Mouse (Mus musculus) frontal cortex, adult (tissue): ENCODE data around the gene Gm20388.

Source experiments
- ATAC-seq: cut with Nextera tagmentation; 2 replicates; pipeline ENCODE4 v1.9.2; 2017; ENCODE audit warnings: mild to moderate bottlenecking, moderate library complexity, mixed read lengths; ENCODE audit not compliant: low TSS enrichment

The Gm20388 gene

DNA sequence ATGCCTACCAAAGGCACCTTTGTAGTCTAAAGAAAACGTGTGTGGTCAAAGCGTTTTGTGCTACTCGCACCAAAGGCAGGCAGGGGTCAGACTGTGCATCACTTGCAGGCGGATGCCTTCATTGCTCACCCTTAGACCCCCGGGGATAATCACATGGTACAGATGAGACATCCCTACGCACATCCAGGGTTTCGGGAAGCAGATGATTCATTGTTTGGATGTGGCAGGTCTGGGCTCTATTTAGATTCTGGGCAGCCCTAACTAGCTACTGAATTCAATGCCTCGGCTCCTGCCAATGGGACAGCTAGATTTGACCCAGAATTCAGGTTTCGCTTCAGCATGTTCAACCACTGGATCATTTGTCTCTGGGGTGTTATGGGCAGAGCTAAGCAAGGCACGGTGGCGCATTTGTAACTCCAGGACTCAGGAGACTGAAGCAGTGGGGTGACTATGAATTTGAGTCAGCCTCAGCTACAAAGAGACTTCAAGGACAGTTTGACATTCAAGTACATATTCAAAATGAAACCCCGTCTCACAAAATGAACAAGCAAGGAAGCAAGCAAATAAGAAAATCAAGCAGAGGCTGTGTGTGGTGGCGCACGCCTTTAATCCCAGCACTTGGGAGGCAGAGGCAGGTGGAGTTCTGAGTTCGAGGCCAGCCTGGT is 2448.6 kb downstream of the Gm20388 start:
- no peak for ATAC-seq

DNA sequence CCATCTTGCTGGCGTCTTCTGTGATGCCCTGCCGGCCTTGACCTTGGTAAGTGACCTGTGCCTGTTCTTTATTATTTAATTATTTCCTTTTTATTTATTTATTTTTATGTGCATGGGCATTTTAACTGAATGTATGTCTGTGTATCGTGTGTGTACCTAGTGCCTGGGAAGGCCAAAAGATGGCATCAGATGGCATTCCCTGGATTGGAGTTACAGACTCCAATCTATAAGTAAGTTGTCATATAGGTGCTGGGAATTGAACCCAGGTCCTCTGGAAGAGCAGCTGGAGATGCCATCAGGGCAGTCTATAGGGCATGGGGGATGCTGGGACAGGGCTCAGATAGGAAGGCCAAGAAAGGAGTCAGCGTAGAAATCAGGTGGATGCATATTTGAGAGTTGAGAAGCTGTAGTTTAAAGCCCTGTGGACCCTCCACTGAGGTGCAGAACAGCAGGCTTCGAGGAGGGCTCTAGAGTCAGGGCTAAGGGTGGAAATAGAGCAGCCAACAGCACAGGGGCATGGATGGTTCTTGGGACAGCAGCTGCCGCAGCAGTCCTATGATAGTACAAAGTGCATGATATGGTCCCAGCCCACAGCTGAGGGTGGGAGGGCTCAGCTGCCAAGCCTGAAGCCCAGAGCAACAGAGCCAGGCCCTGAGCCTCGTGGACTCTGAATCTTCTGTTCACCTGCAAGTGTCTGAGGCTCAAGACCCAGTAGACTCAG is 2450.2 kb downstream of the Gm20388 start, which contains the start of gene Trhr2:
TSS of gene Trhr2 (minus strand) at position 51 of the 721 bp plus-strand sequence.
- no peak for ATAC-seq

DNA sequence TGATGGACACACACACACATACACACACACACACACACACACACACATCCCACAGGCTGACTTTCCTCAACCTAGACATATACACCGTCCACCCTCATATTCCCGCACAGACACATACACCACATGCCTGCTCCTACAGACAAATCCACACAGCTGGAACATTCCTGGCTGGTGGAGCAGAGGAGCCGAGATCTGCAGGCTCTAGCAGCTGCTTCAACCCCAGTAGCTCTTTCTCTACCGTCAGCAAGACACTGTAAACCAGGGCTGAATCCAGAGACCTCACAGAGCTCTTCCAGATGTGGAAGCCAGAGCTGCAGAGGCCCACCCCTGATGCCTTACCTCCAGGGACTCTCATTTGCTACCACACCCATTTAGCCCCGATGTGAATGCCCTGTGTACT is 2451.6 kb downstream of the Gm20388 start:
- ATAC-seq = peak; percentile 49

DNA sequence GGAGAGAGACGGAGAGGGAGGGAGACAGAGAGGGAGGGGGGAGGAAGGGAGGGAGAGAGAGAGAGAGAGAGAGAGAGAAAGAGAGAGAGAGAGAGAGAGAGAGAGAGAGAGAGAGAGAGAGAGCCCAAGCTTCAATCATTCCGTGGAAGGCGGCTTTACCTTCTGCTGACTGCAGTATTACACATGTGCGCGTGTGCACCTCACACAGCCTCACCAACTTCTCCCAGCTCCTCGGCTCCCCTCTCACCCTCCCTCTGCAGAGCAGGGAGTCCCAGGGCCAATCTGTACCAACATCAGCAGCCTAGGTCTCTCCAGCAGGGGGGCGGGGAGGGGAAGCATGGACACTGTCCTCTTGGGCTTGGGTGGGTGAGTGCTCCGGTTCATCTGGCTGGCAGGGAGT is 2452.3 kb downstream of the Gm20388 start:
- peak; percentile 58 for ATAC-seq

DNA sequence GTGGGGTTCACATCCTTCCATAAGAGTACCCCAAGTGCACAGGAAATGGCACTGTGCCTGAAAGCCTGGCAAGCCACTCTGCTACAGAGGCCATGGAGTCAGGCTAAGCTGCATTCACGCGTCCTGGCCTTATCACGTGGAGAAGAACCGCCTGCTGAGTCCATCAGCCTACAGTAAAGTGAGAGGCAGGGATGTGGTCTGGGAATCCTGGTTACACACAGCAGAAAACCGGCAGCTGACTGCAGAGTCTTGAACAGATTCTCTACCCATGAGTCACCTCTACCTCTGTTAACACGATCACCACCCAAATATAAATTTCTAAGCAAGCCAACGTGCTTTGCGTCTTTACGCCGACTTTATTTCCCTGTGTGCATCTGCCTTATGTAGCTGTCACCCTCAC is 2457.9 kb downstream of the Gm20388 start:
- peak; percentile 47; the same call in 1 of the 2 replicates for ATAC-seq

DNA sequence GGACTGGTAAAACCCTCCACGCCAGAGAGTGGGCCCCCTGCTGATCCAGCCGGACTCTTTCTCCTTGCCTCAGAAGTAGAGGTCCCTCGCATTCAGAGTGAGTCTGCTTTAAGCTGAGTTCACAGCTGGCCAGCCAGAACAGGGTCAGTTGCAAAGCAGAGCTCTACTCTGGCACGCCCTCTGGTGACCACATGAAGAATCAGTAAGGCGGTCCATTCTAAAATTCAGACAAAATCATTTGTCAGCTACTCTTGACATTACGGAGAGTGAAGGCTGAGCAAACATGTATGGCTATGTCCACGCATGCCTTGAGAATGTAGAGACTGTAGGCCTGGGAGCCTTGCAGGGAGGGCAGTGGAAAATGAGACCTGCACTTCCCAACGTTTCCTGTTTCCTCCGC is 2459.0 kb downstream of the Gm20388 start:
- peak; percentile 81 for ATAC-seq

DNA sequence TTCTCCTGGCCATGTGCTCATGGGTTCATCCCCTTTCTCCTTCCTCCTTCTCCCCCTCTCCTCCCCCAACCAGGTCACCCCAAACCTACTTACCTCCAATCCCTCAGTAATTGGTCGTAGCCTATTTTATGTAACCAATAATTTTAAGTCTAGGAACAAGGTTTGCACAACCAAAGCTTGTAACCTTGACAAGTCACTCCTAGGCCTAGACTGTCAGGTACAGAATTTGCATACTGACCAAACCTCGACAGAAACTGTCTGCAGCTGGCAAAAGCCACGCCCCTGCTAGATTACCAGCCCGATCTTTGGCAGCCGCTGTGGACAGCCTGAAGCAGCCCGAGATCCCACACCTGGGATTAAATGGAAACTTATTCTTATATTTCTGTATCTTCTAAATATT is 2461.1 kb downstream of the Gm20388 start:
- ATAC-seq = no peak

DNA sequence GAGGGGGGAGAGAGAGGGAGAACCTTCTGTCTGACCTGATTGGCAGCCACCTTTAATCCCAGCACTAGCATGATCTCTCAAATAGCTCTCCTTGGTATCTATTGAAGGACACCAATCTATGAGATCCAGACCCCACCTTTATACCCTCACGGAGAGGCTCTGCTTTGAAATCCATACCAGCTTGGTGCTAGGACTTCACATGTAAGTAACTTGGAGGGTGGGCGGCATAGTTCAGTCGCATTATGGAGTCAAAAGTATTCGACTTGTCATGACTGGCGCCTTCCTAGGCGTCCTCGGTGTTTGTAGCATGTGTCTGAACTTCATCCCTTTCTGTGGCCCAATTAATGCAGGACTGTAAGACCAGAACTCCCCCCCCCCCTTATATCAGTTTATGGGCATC is 2464.7 kb downstream of the Gm20388 start:
- ATAC-seq = no peak

DNA sequence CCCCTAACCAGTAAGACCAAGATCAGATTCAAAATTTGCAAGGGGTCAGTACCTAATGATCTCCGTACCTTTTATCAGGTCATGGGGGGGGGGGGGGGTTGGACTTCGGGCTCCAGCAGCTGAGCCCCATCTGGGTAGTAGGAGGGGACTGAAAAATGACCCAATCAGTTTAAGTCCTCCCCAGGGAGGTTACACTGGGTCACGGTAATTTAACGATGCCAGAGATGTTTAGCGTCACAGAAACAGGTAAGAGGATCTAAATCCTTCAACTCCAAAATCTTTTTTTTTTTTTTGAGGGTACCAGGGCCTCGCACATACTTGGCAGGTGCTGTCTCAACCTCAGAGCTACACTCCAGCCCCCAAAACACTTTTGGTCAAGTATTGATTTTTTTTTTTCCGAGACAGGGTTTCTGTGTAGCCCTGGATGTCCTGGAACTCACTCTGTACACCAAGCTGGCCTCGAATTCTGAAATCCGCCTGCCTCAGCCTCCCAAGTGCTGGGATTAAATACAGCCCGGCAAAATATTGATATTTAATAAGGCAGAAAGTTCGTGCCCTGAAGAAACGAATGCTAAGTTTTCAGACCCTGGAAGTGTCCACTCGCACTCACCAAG is 2465.2 kb downstream of the Gm20388 start:
- no peak for ATAC-seq

DNA sequence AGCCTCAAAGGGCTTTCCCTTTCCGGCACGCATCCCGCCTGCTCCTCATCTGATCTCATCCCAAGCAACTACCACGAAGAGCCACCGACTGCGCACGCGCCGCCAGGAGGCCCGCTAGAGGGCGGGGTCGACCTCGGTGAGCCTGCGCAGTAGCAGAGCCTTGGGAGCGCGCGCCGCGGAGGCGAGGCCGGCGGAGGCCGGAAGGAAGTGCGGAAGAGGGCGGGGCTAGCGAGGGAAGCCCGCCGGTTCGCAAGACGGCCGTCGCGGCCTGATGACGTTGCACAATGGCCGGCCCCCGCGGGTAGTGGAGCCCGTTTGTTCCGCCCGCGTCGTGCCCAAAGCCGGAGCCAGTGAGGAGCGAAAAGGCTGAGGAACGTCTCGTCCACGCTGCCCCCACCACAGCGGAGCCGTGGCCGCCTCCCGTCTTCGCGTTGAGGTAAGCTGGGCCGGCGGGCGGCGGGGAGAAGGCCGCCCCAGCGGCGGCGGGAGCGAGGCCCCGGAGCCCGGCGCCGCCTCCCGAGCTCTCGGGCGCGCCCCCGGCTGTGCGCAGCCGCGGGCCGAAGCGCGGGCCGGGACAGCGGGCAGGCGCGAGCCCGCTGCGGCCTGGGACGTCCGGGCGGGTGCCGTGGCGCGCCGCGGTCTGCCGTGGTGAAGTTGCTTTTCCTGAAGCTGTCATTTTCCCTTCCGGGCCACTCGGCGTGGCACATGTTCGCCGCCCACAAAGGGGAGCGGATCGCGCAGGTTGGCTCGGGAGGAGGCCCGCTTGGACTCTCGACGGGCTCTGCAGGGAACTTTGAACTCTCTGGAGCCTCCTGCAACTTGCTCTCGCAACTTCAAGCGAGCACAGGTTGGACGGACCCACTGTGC is 2466.0 kb downstream of the Gm20388 start, which contains the start of gene Zc3h18:
TSS of gene Zc3h18 (plus strand) at position 245 of the 867 bp plus-strand sequence.
- peak; percentile 92 for ATAC-seq

DNA sequence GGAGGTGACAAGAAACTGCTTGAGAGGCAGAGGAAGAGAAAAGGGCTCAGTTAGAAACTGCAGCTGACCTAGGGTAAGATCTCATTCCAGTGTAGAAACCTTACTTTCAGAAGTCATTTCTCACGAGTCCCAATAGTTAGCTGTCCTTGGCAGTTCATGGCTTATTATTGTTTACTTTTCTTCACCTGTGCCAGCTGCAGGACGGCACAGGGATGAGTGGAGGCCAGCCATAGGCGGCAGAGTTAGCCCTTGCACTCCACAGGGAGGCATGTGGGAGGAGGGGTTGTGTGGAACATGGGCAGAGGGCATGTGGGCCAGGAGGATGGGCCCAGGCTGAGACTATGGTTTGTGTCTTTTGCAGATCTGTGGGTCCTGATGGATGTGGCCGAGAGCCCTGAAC is 2472.4 kb downstream of the Gm20388 start:
- ATAC-seq = no peak

DNA sequence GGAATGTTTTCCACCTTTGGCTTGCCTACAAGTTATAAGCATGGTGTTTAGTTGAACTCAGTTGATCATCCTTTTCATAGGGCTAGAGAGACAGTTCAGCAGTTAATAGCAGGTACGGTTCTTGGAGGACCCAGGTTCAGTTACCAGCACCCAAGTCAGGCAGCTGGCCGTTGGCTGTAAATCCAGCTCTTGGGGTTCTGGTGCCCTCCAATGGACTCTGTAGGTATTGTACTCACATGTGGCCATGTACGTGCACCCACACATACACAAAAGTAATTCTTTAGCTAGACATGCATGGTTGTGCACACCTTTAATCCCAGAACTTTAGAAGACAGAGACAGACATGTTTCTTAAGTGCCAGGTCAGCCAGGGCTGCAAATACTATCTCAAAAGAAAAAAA is 2478.7 kb downstream of the Gm20388 start:
- no peak for ATAC-seq

DNA sequence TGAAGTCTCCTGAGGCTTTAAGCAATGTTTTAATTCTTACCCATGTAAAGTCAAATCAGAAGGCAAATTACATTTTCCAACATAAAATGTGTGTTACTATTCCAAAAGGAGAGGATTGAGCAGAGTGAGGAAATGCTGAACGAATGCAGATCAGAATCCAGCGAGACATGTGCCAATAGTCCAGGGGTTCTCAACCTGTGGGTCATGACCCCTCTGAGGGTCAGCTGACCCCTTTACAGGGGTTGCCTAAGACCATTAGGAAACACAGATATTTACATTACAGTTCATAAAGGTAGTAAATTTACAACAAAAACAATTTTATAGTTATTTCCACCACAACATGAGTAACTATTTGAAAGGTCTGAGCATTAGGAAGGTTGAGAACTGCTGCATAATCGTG is 2480.1 kb downstream of the Gm20388 start:
- ATAC-seq = no peak

DNA sequence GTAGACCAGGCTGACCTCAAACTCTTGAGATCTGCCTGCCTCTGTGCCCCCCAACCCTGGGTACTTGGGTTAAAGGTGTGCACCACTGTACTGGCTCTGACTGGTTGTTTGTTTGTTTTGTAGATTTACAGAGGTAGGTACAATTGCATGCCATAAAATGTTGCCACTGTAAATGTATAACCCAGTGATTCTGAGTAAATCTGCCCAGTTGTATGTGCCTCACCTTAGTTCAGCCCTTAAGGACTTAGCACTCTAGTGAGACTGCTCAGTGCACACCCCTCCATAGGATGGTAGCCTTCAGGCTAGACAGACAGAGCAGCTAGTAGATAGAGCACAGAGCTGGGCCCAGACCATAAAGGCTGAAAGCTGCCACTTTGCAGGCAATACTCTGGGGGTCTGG is 2483.1 kb downstream of the Gm20388 start:
- ATAC-seq = no peak

DNA sequence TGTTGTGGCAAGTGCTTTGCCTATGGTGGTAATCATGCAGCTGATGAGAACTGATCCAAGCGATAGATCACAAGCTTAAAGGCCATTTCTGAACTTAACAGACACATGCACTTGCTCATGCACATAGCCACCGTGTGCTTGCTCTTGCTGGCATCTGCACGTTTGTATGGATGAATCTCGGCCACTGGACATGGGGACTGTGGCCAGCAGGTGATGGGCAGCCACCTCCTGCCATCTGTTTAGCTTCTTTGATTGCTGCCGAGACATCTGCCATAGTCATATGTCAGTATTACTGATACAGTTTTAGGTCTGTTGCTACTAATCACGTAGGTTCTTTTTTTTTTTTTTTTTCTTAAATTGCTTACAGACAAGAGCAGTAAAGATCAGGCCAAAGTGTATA is 2484.7 kb downstream of the Gm20388 start:
- ATAC-seq = no peak

DNA sequence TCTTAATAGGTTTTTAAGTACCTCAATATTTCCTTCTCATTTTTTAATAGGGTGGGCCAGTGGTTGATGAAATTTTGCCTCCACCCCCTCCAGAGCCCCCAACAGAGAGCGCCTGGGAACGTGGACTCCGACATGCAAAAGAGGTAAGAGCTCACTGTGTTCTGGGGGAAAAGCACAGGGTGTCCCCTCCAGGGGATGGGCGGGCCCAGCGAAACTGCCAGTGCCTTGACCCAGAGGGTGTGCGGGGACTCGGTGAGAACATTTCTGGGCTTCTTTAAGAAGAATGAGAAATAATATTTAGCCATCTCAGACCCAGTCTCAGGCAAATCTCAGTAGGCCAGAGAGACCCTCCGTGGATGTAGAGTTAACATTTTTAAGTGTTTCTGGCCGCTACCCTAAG is 2487.5 kb downstream of the Gm20388 start:
- ATAC-seq = no peak

DNA sequence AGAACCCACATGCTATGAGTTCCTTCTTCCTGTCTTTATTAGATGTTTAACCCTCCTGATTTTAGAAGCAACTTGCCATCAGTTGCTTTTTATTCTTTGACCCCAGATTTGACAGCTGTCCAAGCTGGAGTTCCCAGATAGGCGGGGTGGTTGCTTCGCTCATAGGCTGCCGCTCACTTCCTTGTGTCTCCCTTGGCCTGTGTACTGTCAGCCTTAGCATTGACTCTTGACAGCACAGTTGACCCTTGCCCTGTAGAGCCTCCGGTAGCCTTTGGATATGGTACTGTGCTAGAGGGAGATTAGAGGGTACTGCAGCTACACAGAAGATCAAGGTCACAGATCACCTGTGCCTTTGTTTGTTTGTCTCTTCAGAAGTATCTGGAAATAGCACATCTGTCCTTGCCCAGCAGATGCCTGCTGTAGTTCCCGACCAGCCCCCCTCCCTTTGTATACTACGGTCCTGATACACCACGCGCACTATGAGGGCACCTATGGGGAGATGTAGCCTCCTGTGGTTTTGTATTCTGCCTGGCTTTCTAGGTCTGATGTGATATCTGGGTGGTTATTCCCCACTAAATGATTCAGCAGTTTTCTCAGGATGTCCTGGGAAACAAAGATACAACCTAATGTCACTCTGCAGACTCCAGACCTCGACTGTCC is 2494.6 kb downstream of the Gm20388 start:
- ATAC-seq = no peak

DNA sequence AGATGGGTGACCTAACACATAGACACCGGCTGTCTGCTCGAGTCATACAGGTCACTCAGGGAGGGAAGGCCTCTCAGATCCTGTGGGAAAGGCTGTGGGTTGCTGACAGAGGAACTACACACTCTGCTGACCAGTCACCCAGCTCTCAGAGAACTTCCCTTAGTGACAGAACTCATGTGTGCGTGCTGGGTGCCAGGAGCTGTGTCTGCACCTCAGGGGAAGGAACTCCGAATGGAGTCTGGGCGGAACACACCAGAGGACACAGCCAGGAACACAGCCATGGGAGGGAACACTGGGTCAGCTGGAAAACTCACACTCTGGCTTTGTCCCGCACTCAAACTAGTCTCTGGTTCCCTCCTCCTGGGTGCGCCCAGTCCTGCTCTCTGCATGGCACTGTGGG is 2497.0 kb downstream of the Gm20388 start:
- ATAC-seq = no peak

DNA sequence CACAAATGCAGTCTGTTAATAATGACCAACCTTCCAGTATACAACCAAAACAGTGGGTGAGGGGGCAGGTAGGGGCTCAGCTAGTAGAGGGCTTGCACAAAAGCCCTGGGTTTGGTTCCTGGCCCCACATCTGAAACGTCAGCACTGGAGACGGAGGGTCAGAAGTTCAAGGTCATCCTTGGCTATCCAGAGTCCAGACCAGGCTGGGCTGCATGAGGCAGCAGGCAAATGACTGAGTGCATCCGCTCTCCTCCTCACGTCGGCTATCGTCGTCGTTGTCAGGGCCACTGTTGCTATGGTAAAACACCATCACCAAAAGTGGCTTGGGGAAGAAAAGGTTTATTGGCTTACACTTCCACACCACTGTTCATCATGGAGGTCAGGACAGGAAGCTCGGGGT is 2503.7 kb downstream of the Gm20388 start:
- no peak for ATAC-seq

DNA sequence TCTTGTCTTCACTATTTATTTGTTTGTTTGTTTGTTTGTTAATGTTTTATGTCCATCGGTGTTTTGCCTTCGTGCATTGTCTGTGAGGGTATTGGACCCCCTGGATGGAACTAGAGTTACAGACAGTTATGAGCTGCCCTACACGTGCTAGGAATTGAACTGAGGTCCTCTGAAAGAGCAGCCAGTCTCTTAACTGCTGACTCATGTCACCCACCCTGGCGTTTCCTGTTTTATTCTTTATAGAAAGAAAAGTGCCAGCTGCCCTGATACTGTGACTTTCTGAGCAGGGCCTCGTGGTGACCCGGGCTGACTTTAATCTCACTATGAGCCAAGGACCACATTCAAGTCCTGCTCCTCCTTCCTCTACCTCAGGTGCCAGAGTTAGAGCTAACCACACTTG is 2504.9 kb downstream of the Gm20388 start:
- no peak for ATAC-seq

DNA sequence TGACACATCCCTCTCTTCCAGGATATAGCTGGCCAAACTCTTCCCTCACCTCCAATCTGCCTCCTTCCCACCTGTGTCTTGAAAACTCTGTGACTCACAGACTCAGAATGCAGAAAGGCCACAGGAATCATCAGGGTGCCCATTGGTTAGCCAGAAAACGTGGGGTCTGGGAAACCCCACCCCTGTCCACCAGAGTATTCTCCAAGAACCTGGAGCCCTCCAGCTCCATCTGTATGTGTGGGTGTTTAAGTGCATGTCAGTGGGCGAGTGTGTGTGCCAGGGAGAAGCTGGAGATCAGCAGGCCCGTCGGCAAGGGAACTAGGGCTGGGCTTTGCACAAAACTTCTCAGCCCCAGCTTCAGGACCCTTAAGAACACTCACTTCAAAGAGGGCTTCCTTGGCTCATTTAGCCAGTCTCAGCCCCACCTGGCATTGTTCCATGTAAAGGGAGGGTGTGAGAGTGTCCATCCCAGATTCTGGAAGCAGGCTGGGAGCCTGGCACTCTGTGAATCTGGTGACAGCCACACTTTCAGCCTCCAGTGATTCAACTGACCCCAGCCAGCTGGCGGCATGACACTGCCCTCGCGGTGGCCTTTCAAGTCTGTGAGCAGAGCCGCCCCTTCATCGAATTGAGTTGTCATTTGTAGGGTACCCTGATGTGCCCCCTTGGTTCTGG is 2509.4 kb downstream of the Gm20388 start:
- ATAC-seq = peak; percentile 84
